Mouse (Mus musculus) megakaryocyte, embryonic 14.5 days (primary cell): Measurements from ENCODE around the gene Ripk1. TPM values are rescaled to one million over a fixed set of nuclear protein-coding genes. Genes with fewer than 3 reads are reported as not detected.
A peak's percentile ranks its signal among the peaks of the same experiment; 100 is the strongest.
"Not testable (repeated sequence)": the region's sequence is repeated elsewhere in the genome, so short reads cannot be mapped to it uniquely, and the experiment has no call there.

Source experiments
- H3K27me3 ChIP-seq: replicated peaks from 2 replicates; pipeline ENCODE3; 2012; ENCODE audit warnings: inconsistent platforms
- H3K36me3 ChIP-seq: replicated peaks from 2 replicates; pipeline ENCODE3; 2012; ENCODE audit warnings: low read length, inconsistent platforms, mixed read lengths
- H3K4me1 ChIP-seq: 2 replicates; pipeline ENCODE4 v1.6.1; 2012; ENCODE audit warnings: inconsistent platforms
- H3K4me3 ChIP-seq: replicated peaks from 2 replicates; pipeline ENCODE3; 2012; ENCODE audit warnings: moderate library complexity, mild to moderate bottlenecking, inconsistent platforms
- H3K9me3 ChIP-seq: 2 replicates; pipeline ENCODE4 v1.6.1; 2012; ENCODE audit warnings: inconsistent platforms
- FLI1 ChIP-seq: IDR thresholded peaks from 2 replicates; pipeline ENCODE4 v1.6.1; 2012; ENCODE audit warnings: low read length, inconsistent platforms, mixed read lengths
- GATA1 ChIP-seq: IDR thresholded peaks from 3 replicates; pipeline ENCODE4 v1.6.1; 2012; ENCODE audit warnings: mixed read lengths, low read length, inconsistent platforms, borderline replicate concordance
- polyA plus RNA-seq: library from polyadenylated mRNA; stranded (reverse); fragments of >175 nt; gene quantifications from 2 replicates; pipeline ENCODE4 v1.2.3, GENCODE M21; 2012; ENCODE audit warnings: low replicate concordance; ENCODE audit not compliant: insufficient read depth

Ripk1 gene
- polyA plus RNA-seq, 1 experiment: 3.4 TPM

DNA sequence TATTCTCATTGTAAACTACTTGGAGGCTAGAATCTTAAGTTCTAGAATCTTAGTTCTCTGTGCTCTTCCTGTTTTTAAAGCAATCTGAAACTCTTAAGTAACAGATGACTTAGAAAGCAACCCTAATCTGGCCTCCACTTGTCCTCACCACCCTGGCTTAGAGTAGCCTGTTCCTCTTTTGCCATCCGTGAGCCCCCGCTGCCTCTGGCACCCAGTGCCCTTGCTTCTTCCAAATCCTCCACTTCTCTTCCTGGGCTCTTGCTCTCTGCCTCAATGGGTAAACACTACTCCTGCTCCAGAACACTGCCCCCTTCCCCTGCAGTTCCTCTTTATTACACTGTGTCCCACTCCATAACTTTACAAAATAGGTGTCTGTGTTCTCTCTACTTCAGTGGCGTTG is 49.5 kb downstream of the Ripk1 start:
- peaks cover 8% of the 10 kb centered on the region for H3K9me3 ChIP-seq
- TF ChIP-seq GATA1: no peak
- TF ChIP-seq FLI1: no peak
- H3K36me3 ChIP-seq: peaks cover 96% of the 10 kb centered on the region
- peaks cover 28% of the 10 kb centered on the region for H3K4me1 ChIP-seq
- no peak overlapping the region for H3K4me3 ChIP-seq
- H3K27me3 ChIP-seq: no peaks in the 10 kb centered on the region

DNA sequence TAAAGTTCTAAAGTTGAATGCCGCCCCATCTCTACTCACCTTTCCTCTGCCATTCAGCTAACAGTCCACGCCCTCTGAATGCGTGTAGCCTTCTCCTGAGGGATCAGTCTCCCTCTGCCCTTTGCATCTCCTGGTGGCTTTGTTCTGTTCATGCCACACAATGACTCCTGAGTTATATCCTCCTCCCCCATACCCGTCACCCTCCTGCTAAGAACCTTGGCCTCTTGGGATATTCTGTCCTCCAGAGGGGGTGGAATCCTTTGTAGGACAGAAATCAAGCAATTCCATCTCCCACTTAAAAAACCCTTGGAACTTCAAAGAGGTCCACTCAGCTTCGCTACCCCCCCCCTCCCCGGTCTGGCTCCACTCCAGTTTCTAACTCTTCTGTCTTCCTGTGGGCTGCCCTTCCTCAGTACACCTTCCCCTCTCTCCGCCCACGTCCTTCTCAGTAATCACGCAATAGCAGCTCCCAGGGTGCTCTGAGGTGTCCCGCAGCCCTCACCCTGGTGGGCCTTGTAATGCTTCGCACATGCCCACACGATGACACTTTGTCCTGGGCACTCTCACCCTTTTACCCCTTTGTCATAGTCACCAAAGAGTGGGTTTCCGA is 51.6 kb downstream of the Ripk1 start:
- no peak overlapping the region for H3K4me3 ChIP-seq
- peaks cover 12% of the 10 kb centered on the region for H3K4me1 ChIP-seq
- H3K9me3 ChIP-seq: peaks cover 8% of the 10 kb centered on the region
- H3K27me3 ChIP-seq: no peaks in the 10 kb centered on the region
- TF ChIP-seq GATA1: no peak
- no peak for TF ChIP-seq FLI1
- peaks cover 91% of the 10 kb centered on the region for H3K36me3 ChIP-seq

DNA sequence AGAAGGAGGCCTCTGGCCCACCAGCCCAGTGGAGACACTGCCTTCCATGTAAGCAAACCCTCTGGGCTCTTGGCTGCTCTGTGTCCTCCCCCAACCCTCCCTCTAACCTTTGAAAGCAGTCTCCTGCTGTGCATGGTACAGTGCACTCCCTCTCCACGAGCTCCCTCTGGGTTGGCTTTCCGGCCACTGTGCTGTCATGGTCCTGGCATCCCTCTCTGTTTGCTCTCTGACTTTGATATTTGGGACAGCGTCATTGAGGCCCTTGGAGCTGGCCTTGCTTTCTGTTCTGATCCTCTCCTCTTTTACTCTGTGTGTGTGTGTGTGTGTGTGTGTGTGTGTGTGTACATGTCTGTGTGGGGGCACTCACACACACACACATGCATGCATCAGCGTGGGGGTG is 52.2 kb downstream of the Ripk1 start:
- Histone ChIP-seq H3K36me3 (peaks cover 89% of the 10 kb centered on the region), H3K4me1 (peaks cover 7% of the 10 kb centered on the region; the same call in 1 of the 2 replicates)

DNA sequence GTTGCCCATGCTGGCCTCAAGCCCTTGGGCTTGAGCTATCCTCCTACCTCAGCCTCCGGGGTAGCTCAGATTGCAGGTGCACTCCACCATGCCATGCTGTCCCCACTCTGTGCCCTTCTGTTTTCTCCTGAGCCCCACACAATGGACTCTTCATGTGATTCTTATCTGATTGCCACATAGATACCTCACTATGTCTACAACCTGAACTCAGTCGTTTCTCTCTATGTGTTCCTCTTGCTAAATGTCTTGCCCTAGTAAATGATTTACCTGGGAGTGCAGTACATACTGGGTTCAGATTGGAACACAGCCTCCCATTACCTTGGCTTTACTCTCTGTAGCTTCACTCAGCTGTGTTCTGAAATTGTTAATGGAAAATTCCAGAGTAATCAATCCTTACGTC is 52.8 kb downstream of the Ripk1 start:
- TF ChIP-seq GATA1 (no peak), FLI1 (no peak)
- peaks cover 6% of the 10 kb centered on the region; the same call in 1 of the 2 replicates for H3K4me1 ChIP-seq
- peaks cover 8% of the 10 kb centered on the region for H3K9me3 ChIP-seq
- no peaks in the 10 kb centered on the region for H3K27me3 ChIP-seq
- H3K4me3 ChIP-seq: no peak overlapping the region
- peaks cover 86% of the 10 kb centered on the region for H3K36me3 ChIP-seq

More for the DNA sequence above, 52.2 kb downstream of the Ripk1 start:
- TF ChIP-seq FLI1 (no peak), GATA1 (no peak)
- H3K4me3 ChIP-seq: no peak overlapping the region
- H3K9me3 ChIP-seq: peaks cover 8% of the 10 kb centered on the region
- no peaks in the 10 kb centered on the region for H3K27me3 ChIP-seq

DNA sequence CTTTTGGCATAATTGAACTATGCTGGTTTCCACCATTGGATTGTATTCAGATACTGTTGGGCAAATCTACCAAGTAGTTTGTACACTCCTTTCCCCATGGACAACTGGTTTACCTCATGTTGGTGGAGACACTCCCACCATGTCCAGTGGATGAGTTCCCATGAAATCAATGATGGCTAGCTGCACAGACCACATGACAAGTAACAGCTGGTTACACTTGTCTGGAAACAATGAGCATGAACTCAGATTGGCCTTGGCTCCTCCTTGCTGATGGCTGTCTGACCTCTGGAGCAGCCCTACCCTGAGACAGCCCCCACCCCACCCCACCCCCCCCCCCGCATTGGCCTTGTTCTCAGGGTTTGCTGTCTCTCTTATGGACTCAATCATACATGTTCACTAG is 55.1 kb downstream of the Ripk1 start:
- no peak overlapping the region for H3K4me3 ChIP-seq
- peaks cover 3% of the 10 kb centered on the region; the same call in 1 of the 2 replicates for H3K4me1 ChIP-seq
- peaks cover 84% of the 10 kb centered on the region for H3K36me3 ChIP-seq
- TF ChIP-seq FLI1: no peak
- no peak for TF ChIP-seq GATA1
- H3K9me3 ChIP-seq: peaks cover 8% of the 10 kb centered on the region
- no peaks in the 10 kb centered on the region for H3K27me3 ChIP-seq

DNA sequence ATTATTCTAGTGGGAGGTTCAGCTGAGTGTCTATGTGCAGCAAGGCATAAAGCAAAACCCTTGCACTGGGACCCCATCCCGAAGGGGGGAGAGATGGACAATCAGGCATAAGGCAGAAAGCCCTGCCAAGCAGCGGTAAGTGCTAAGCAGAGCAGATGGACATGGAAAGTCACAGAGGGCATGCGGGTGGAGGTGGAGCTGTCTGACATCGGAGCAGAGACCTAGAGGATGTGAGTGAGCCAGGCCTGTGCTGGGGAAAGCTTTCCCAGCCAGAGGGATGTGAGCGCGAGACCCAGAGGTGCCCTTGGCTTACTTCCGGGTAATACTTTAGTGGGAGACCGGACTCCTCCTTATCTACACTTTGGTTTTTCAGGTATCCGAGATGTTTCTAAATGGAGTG is 57.9 kb downstream of the Ripk1 start:
- TF ChIP-seq GATA1 (no peak), FLI1 (no peak)
- H3K4me1 ChIP-seq: no peaks in the 10 kb centered on the region
- H3K4me3 ChIP-seq: no peak overlapping the region
- no peaks in the 10 kb centered on the region for H3K27me3 ChIP-seq
- peaks cover 8% of the 10 kb centered on the region for H3K9me3 ChIP-seq
- H3K36me3 ChIP-seq: peaks cover 79% of the 10 kb centered on the region

- Histone ChIP-seq H3K4me1 (no peaks in the 10 kb centered on the region), H3K4me3 (no peak overlapping the region), H3K36me3 (peaks cover 72% of the 10 kb centered on the region), H3K9me3 (no peaks in the 10 kb centered on the region), H3K27me3 (no peaks in the 10 kb centered on the region)
- TF ChIP-seq FLI1 (no peak), GATA1 (no peak)
Measured at GRCm38 (mm10) chr13:34062466-34062865, 60.3 kb downstream of the Ripk1 start.

DNA sequence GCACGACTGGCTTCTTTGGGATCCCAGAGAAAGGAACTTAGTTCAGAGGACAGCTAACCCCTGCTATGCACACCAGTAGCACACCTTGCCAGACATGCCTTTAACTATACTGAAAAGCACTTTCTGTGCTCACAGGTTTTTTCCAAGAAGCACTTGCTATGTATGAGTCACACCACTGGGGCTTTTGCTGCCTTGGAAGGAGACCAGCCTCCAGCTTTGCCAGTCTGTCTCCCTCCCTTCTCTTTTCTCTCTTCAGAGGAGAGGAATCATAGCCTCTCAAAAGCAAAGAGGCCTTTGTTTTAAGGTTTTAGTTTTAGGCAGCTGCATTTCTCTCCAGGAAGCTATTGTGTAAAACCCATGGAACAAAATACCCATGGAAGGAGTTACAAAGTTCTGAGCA is 64.2 kb downstream of the Ripk1 start:
- no peak for TF ChIP-seq FLI1
- TF ChIP-seq GATA1: no peak
- H3K36me3 ChIP-seq: peaks cover 76% of the 10 kb centered on the region
- no peak overlapping the region for H3K4me3 ChIP-seq
- no peaks in the 10 kb centered on the region for H3K9me3 ChIP-seq
- no peaks in the 10 kb centered on the region for H3K4me1 ChIP-seq
- H3K27me3 ChIP-seq: no peaks in the 10 kb centered on the region

DNA sequence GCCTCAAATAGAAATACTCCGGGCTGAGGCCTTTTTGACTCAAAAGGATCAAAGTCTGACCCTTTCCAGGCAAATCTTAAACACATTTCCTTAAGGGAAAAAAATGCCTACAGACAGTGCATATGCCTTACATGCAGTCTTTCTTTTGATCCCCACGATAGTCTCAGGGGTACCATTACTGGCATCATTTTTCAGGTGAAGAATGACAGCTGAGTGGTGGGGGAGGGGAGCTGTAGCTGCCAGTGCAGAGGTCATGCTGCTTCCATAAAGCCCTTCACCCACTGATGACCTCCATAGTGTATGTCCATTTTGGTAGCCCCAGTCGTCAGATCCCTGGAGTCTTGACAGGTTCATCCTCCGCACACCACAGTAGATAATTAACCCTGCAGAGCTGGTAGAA is 68.1 kb downstream of the Ripk1 start:
- Histone ChIP-seq H3K4me3 (no peak overlapping the region), H3K4me1 (no peaks in the 10 kb centered on the region; the same call in 1 of the 2 replicates), H3K36me3 (peaks cover 70% of the 10 kb centered on the region), H3K27me3 (no peaks in the 10 kb centered on the region), H3K9me3 (no peaks in the 10 kb centered on the region)
- TF ChIP-seq GATA1 (no peak), FLI1 (no peak)

- Histone ChIP-seq H3K9me3 (no peaks in the 10 kb centered on the region), H3K4me3 (no peak overlapping the region), H3K4me1 (peaks cover 13% of the 10 kb centered on the region), H3K36me3 (peaks cover 76% of the 10 kb centered on the region), H3K27me3 (no peaks in the 10 kb centered on the region)
- TF ChIP-seq GATA1 (no peak), FLI1 (no peak)
Measured at GRCm38 (mm10) chr13:34071836-34072235, 69.7 kb downstream of the Ripk1 start.

GRCm38 (mm10) chr13:34072847-34073246 is 70.7 kb downstream of the Ripk1 start:
- no peaks in the 10 kb centered on the region for H3K27me3 ChIP-seq
- H3K36me3 ChIP-seq: peaks cover 72% of the 10 kb centered on the region
- H3K4me1 ChIP-seq: peaks cover 21% of the 10 kb centered on the region
- TF ChIP-seq GATA1 (no peak), FLI1 (no peak)
- H3K4me3 ChIP-seq: no peak overlapping the region
- H3K9me3 ChIP-seq: no peaks in the 10 kb centered on the region

- Histone ChIP-seq H3K36me3 (peaks cover 57% of the 10 kb centered on the region), H3K4me1 (peaks cover 37% of the 10 kb centered on the region)
- H3K9me3 ChIP-seq, H3K27me3 ChIP-seq, H3K4me3 ChIP-seq: not testable (repeated sequence)
Measured at GRCm38 (mm10) chr13:34074441-34074840, 72.3 kb downstream of the Ripk1 start.

DNA sequence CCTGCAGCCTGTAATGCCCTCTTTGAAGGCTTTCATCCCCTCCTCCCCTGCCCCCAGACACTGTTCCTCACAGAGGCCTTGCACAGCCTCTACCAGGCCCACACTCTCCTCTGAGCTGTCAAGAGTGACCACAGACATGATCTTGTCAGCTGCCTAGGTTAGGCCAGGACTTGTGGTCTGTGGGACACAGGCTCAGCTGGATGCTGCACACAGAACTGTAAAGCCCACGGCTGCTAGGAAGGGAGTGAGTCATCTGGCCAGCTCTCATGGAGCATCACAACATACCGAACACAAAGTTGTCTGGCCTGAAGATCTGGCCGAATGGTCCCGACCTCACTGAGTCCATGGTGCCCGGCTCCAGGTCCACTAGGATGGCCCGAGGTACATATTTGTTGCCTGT is 73.7 kb downstream of the Ripk1 start:
- peaks cover 43% of the 10 kb centered on the region for H3K4me1 ChIP-seq
- H3K9me3 ChIP-seq, H3K27me3 ChIP-seq: not testable (repeated sequence)
- H3K4me3 ChIP-seq: peak overlapping the region; percentile 76
- peaks cover 43% of the 10 kb centered on the region for H3K36me3 ChIP-seq
